ENCODE assay signal across 26 mouse cellular contexts in genomic region chr2:18725880-18726279, GRCm38 (mm10). TPM values are rescaled to one million over a fixed set of nuclear protein-coding genes. Genes with fewer than 3 reads are reported as not detected.
DNase-seq lines count a peak whose midpoint lies in the region; ATAC-seq and TF ChIP-seq lines count a peak whose summit lies in the region.
"Had no signal": no experiment of that assay in that cellular context is flagged by ENCODE, and none has a peak within 500 bp of the region (broad histone marks: within the 10 kb centered on the region; RNA-seq: fewer than 3 reads in every experiment).

No protein-coding gene starts in this region.

- no peak overlapping the region for H3K4me2 ChIP-seq in heart, postnatal 0 days (ENCODE audit: low read depth, low read length)
- peak overlapping the region; percentile 21; the same call in 1 of the 2 replicates for H3K4me2 ChIP-seq in CH12.LX (ENCODE audit: insufficient read depth, low read depth, poor library complexity, severe bottlenecking)
- H3K4me2 ChIP-seq: hindbrain, embryonic 13.5 days had no signal

- no peaks in the 10 kb centered on the region for H3K27me3 ChIP-seq in heart, postnatal 0 days (ENCODE audit: control insufficient read depth, insufficient read depth, low read length)
- no peaks in the 10 kb centered on the region for H3K27me3 ChIP-seq in CH12.LX (replicated peaks)
- H3K27me3 ChIP-seq: hindbrain, embryonic 13.5 days had no signal

- H3K36me3 ChIP-seq in heart, postnatal 0 days (replicated peaks; ENCODE audit: control insufficient read depth, insufficient read depth, low read length), result no peaks in the 10 kb centered on the region
- H3K36me3 ChIP-seq in CH12.LX (replicated peaks in 1 of 2; ENCODE audit: control insufficient read depth in 1 of 2, insufficient read depth in 1 of 2, low read length in 1 of 2), result no peaks in the 10 kb centered on the region
- H3K36me3 ChIP-seq: G1E; heart, embryonic 10.5 days; hindbrain, embryonic 10.5 days; hindbrain, embryonic 13.5 days had no signal

- H3K9me3 ChIP-seq in heart, postnatal 0 days (replicated peaks; ENCODE audit: control insufficient read depth, low read length), result no peaks in the 10 kb centered on the region
- no peaks in the 10 kb centered on the region for H3K9me3 ChIP-seq in CH12.LX (replicated peaks; ENCODE audit: low read length)
- H3K9me3 ChIP-seq: G1E; heart, embryonic 10.5 days; hindbrain, embryonic 10.5 days; hindbrain, embryonic 13.5 days had no signal

- 44% methylated on average over 4 of the region's 4 CpGs for WGBS in heart, postnatal 0 days

- no peak for TF ChIP-seq POLR2A in CH12.LX (IDR thresholded peaks at IDR 0.05; ENCODE audit: low read depth, low read length)

- H3K79me2 ChIP-seq in CH12.LX (replicated peaks; ENCODE audit: control insufficient read depth, extremely low read depth, insufficient read depth, poor library complexity, severe bottlenecking), result no peaks in the 10 kb centered on the region

- peak; percentile 55; the same call in 1 of the 2 replicates for ATAC-seq in heart, postnatal 0 days (ENCODE audit: insufficient read depth, low read depth)
- ATAC-seq: activated CD4-positive, CD25-positive, alpha-beta regulatory T cell, adult 4 months; forebrain, embryonic 14.5 days; forebrain, postnatal 0 days; hindbrain, postnatal 0 days; inflammation-experienced regulatory T-cells, adult 6 months; intestine, embryonic 16.5 days had no signal

- in situ Hi-C loops in CH12.LX (cut with MboI; ENCODE audit: low pct_ligation_motif_present, low pct_unique_long_range_greater_than_20kb, low sequenced_read_pairs), result no loop called here

- TF ChIP-seq CTCF in heart, postnatal 0 days (IDR thresholded peaks at IDR 0.05; ENCODE audit: low read depth), result no peak
- TF ChIP-seq CTCF in CH12.LX (conservative IDR thresholded peaks at IDR 0.05 in 1 of 2, IDR thresholded peaks at IDR 0.05 in 1 of 2; ENCODE audit: low read depth in 2 of 2, low read length in 2 of 2), result no peak

- H3K9ac ChIP-seq in heart, postnatal 0 days (replicated peaks; ENCODE audit: low read depth, low read length), result no peak overlapping the region
- no peak overlapping the region for H3K9ac ChIP-seq in CH12.LX (ENCODE audit: insufficient read depth, low read depth)
- H3K9ac ChIP-seq: forebrain, postnatal 0 days; hindbrain, embryonic 13.5 days had no signal

- TF ChIP-seq EP300 in heart, postnatal 0 days (IDR thresholded peaks at IDR 0.05; ENCODE audit: low read depth), result no peak
- no peak for TF ChIP-seq EP300 in CH12.LX (IDR thresholded peaks at IDR 0.05; ENCODE audit: low read length)

- dilution Hi-C loops in CH12.LX (cut with MboI; ENCODE audit: extremely low pct_ligation_motif_present, extremely low pct_unique_long_range_greater_than_20kb, low sequenced_read_pairs), result no loop called here

- TF ChIP-seq RAD21 in CH12.LX (IDR thresholded peaks at IDR 0.05; ENCODE audit: low read depth, low read length), result no peak

- H3K4me1 ChIP-seq in heart, postnatal 0 days (ENCODE audit: control insufficient read depth, insufficient read depth), result no peaks in the 10 kb centered on the region
- H3K4me1 ChIP-seq in CH12.LX (ENCODE audit: control insufficient read depth in 1 of 2, insufficient read depth in 2 of 2), result no peaks in the 10 kb centered on the region
- H3K4me1 ChIP-seq: heart, embryonic 10.5 days; hindbrain, embryonic 10.5 days; hindbrain, embryonic 13.5 days had no signal

- H3K4me3 ChIP-seq in heart, postnatal 0 days (ENCODE audit: low read depth, low read length), result no peak overlapping the region
- H3K4me3 ChIP-seq in CH12.LX (replicated peaks in 1 of 3; ENCODE audit: low read depth in 2 of 3, low read length in 2 of 3, poor library complexity in 1 of 3), result no peak overlapping the region
- H3K4me3 ChIP-seq: gastrocnemius, adult 2 months; heart, embryonic 10.5 days; hindbrain, embryonic 10.5 days; hindbrain, embryonic 13.5 days had no signal

- peak; percentile 20 for DNase-seq in heart, postnatal 0 days (ENCODE audit: low spot score)
- no peak for DNase-seq in heart, postnatal 4 days
- DNase-seq in CH12.LX (ENCODE audit: extremely low read depth) (no peak), NIH3T3 (ENCODE audit: low read depth) (peak; percentile 22), liver (no peak)
- DNase-seq in yolk sac, embryonic 10.5 days (ENCODE audit: low spot score), result no peak
- DNase-seq: adrenal gland, adult 8-10 months; adrenal gland, postnatal 25 days; cerebellum, adult 18-20 months; cerebellum, adult 9-10 months; cerebellum, postnatal 14 days; forebrain, postnatal 0 days; gastrocnemius, adult 2 months; gastrocnemius, postnatal 14 days; heart, adult 18-20 months; heart, postnatal 14 days; kidney, adult 18-20 months had no signal

- no peak overlapping the region for H3K27ac ChIP-seq in heart, postnatal 0 days (ENCODE audit: low read depth)
- no peak overlapping the region for H3K27ac ChIP-seq in CH12.LX (ENCODE audit: insufficient read depth, low read depth)
- H3K27ac ChIP-seq: gastrocnemius, adult 2 months; heart, embryonic 10.5 days; hindbrain, embryonic 10.5 days; hindbrain, embryonic 13.5 days; hindbrain, postnatal 0 days had no signal

TF ChIP-seq in CH12.LX, 34 proteins besides CTCF, POLR2A, EP300 and RAD21:
- TF ChIP-seq USF1 (IDR thresholded peaks at IDR 0.05; ENCODE audit: low read depth, low read length) (no peak), USF2 (conservative IDR thresholded peaks at IDR 0.05; ENCODE audit: low read depth, low read length) (no peak), KAT2A (IDR thresholded peaks at IDR 0.05; ENCODE audit: insufficient replicate concordance, low read length) (no peak), ZNF384 (IDR thresholded peaks at IDR 0.05; ENCODE audit: low read depth, low read length) (peak; percentile 60), NELFE (IDR thresholded peaks at IDR 0.05; ENCODE audit: low read depth, low read length) (no peak)
TF ChIP-seq in CH12.LX: peak in this region for 1.

RNA-seq across cellular contexts. Expression of gene Spag6, which starts 32.0 kb away (rescaled TPM):
- not detected in 2 replicates for total RNA-seq in heart, postnatal 0 days (2014; rRNA removed; ENCODE audit: low replicate concordance)
- 0.10 and 0.14 TPM in 2 replicates for polyA plus RNA-seq in heart, postnatal 0 days (2015; fragmentation: Nextera tagmentation; extraction: Ambion mirVana)
- total RNA-seq in heart, postnatal 4 days (2021), result under 1 TPM; 0.56 to 0.57 TPM
- 0.34 and 0.63 TPM in 2 replicates for total RNA-seq in CH12.LX (2012; rRNA removed)
- total RNA-seq in CH12.LX (2014; rRNA removed), result 0.45 TPM in 1 of 2 replicates, not detected in the other
- not detected in 2 replicates for polyA plus RNA-seq in CH12.LX (2012; ENCODE audit: insufficient read length, low read depth)
- total RNA-seq: forebrain, postnatal 0 days; heart, postnatal 14 days; hindbrain, postnatal 0 days had no signal
- polyA plus RNA-seq: activated CD4-positive, CD25-positive, alpha-beta regulatory T cell, adult 4 months; heart, embryonic 10.5 days; inflammation-experienced regulatory T-cells, adult 6 months had no signal

RNA-seq across cellular contexts. Expression of gene Bmi1, which starts 49.1 kb away (rescaled TPM):
- total RNA-seq in heart, postnatal 0 days (2014; rRNA removed; ENCODE audit: low replicate concordance), result 46.6 and 50.7 TPM in 2 replicates
- 14.7 and 15.8 TPM in 2 replicates for polyA plus RNA-seq in heart, postnatal 0 days (2015; fragmentation: Nextera tagmentation; extraction: Ambion mirVana)
- 10 to 100 TPM; 63.8 to 69.2 TPM for total RNA-seq in heart, postnatal 4 days (2021)
- total RNA-seq in CH12.LX (2012; rRNA removed) (38.6 and 50.0 TPM in 2 replicates), CH12.LX (2014; rRNA removed) (87.0 and 95.4 TPM in 2 replicates)
- polyA plus RNA-seq in CH12.LX (2012; ENCODE audit: insufficient read length, low read depth), result 44.8 and 51.0 TPM in 2 replicates

RNA-seq across cellular contexts. Expression of gene Commd3, which starts 53.7 kb away (rescaled TPM):
- 201 and 342 TPM in 2 replicates for total RNA-seq in heart, postnatal 0 days (2014; rRNA removed; ENCODE audit: low replicate concordance)
- 278 and 291 TPM in 2 replicates for polyA plus RNA-seq in heart, postnatal 0 days (2015; fragmentation: Nextera tagmentation; extraction: Ambion mirVana)
- total RNA-seq in heart, postnatal 4 days (2021), result 100 to 1,000 TPM; 126 to 140 TPM
- total RNA-seq in CH12.LX (2012; rRNA removed), result 114 and 116 TPM in 2 replicates
- 183 and 204 TPM in 2 replicates for total RNA-seq in CH12.LX (2014; rRNA removed)
- polyA plus RNA-seq in CH12.LX (2012; ENCODE audit: insufficient read length, low read depth), result 149 and 159 TPM in 2 replicates

Comparison
In these comparisons a context has a peak if more than half of its experiments do, and no peak if none do; other contexts are left out.
1. DNase-seq: peak in heart, postnatal 0 days (single experiment) and NIH3T3 (single experiment); none in heart, postnatal 4 days (single experiment), CH12.LX (single experiment), liver (single experiment) and yolk sac, embryonic 10.5 days (single experiment).